Mouse (Mus musculus) layer of hippocampus, adult 9-11 months (tissue): ENCODE measurements at regions not wholly inside any gene's neighbourhood (a gene's known extent, or its start where the extent isn't known, plus 50 kb on each side); places are given as distances from the start of the nearest gene placed in this dataset.

Source experiments
- DNase-seq: peaks from one replicate; pipeline ENCODE4 v3.0.0; 2022

GRCm38 (mm10) chr6:102977122-102977521, 404.2 kb upstream of the Cntn3 start:
- no peak for DNase-seq

GRCm38 (mm10) chr6:103023326-103023725, 450.4 kb upstream of the Cntn3 start:
- DNase-seq, result no peak

GRCm38 (mm10) chr6:103024006-103024405, 451.1 kb upstream of the Cntn3 start:
- no peak for DNase-seq

GRCm38 (mm10) chr6:103028150-103028549, 455.2 kb upstream of the Cntn3 start:
- DNase-seq, result peak; percentile 71

- no peak for DNase-seq
These were observed 460.5 kb upstream of the Cntn3 start for GRCm38 (mm10) chr6:103033418-103033817.

- DNase-seq, result no peak
These were observed 461.0 kb upstream of the Cntn3 start for GRCm38 (mm10) chr6:103033919-103034318.

GRCm38 (mm10) chr6:103060591-103060990, 449.8 kb upstream of the Chl1 start:
- peak; percentile 22 for DNase-seq

GRCm38 (mm10) chr6:103106189-103106588, 404.2 kb upstream of the Chl1 start:
- DNase-seq, result no peak

GRCm38 (mm10) chr6:103119537-103119936, 390.8 kb upstream of the Chl1 start:
- DNase-seq, result no peak

GRCm38 (mm10) chr6:103140851-103141250, 369.5 kb upstream of the Chl1 start:
- no peak for DNase-seq

GRCm38 (mm10) chr6:103177851-103178250, 332.5 kb upstream of the Chl1 start:
- DNase-seq, result no peak

- DNase-seq, result no peak
These were observed 327.0 kb upstream of the Chl1 start for GRCm38 (mm10) chr6:103183355-103183754.

- DNase-seq, result no peak
These were observed 313.5 kb upstream of the Chl1 start for GRCm38 (mm10) chr6:103196838-103197237.

GRCm38 (mm10) chr6:103201605-103202004, 308.8 kb upstream of the Chl1 start:
- DNase-seq, result no peak

- no peak for DNase-seq
These were observed 301.2 kb upstream of the Chl1 start for GRCm38 (mm10) chr6:103209202-103209601.

GRCm38 (mm10) chr6:103213160-103213559, 297.2 kb upstream of the Chl1 start:
- DNase-seq, result no peak

- DNase-seq, result no peak
These were observed 273.5 kb upstream of the Chl1 start for GRCm38 (mm10) chr6:103236896-103237295.

- no peak for DNase-seq
These were observed 241.4 kb upstream of the Chl1 start for GRCm38 (mm10) chr6:103268984-103269383.

GRCm38 (mm10) chr6:103272216-103272615, 238.2 kb upstream of the Chl1 start:
- DNase-seq, result no peak

GRCm38 (mm10) chr6:103275071-103275470, 235.3 kb upstream of the Chl1 start:
- DNase-seq, result no peak

- DNase-seq, result peak; percentile 7
These were observed 234.9 kb upstream of the Chl1 start for GRCm38 (mm10) chr6:103275476-103275875.

- no peak for DNase-seq
These were observed 214.4 kb upstream of the Chl1 start for GRCm38 (mm10) chr6:103296015-103296414.

- DNase-seq, result no peak
These were observed 203.8 kb upstream of the Chl1 start for GRCm38 (mm10) chr6:103306420-103307249.

GRCm38 (mm10) chr6:103307250-103307580, 203.2 kb upstream of the Chl1 start:
- no peak for DNase-seq

GRCm38 (mm10) chr6:103312149-103312548, 198.2 kb upstream of the Chl1 start:
- DNase-seq, result no peak
